Mouse (Mus musculus) gastrocnemius, adult 2 months (tissue): ENCODE measurements at regions not wholly inside any gene's neighbourhood (a gene's known extent, or its start where the extent isn't known, plus 50 kb on each side); places are given as distances from the start of the nearest gene placed in this dataset.
"Not testable (repeated sequence)": the region's sequence is repeated elsewhere in the genome, so short reads cannot be mapped to it uniquely, and the experiment has no call there.

ENCODE experiments used
- DNase-seq: peaks from one replicate; pipeline ENCODE4 v3.0.0; 2022
- H3K27ac ChIP-seq: fragments of 200-600 bp; 2 replicates; pipeline ENCODE4 v1.8.1; 2022; ENCODE audit warnings: mild to moderate bottlenecking
- H3K4me3 ChIP-seq: fragments of 200-600 bp; 2 replicates; pipeline ENCODE4 v1.8.1; 2022; ENCODE audit warnings: mild to moderate bottlenecking, moderate library complexity
- CTCF ChIP-seq: fragments of 200-600 bp; IDR thresholded peaks from 2 replicates; pipeline ENCODE4 v1.8.1; 2022; ENCODE audit warnings: antibody characterized with exemption, mild to moderate bottlenecking, moderate library complexity
- intact Hi-C: fragments of 180-260 bp; cut with DNase I; formaldehyde crosslinking; loops from one replicate; pipeline ENCODE4 v1.15.1; 2025

- DNase-seq, result no peak
- intact Hi-C loops, result no loop called here
- no peak overlapping the region for H3K27ac ChIP-seq
- TF ChIP-seq CTCF, result no peak
- no peak overlapping the region for H3K4me3 ChIP-seq
Measured at GRCm38 (mm10) chr4:145369753-145370152, 54.8 kb upstream of the Tnfrsf8 start.

- TF ChIP-seq CTCF, result no peak
- no peak for DNase-seq
- intact Hi-C loops, result no loop called here
- H3K4me3 ChIP-seq, result no peak overlapping the region
- no peak overlapping the region for H3K27ac ChIP-seq
Measured at GRCm38 (mm10) chr4:145367274-145367822, 52.4 kb upstream of the Tnfrsf8 start.

GRCm38 (mm10) chr4:145366301-145366700, 51.3 kb upstream of the Tnfrsf8 start:
- intact Hi-C loops, result no loop called here
- DNase-seq, result no peak
- Histone ChIP-seq H3K4me3 (no peak overlapping the region), H3K27ac (no peak overlapping the region)
- TF ChIP-seq CTCF, result no peak

GRCm38 (mm10) chr4:145365793-145366192, 50.8 kb upstream of the Tnfrsf8 start:
- intact Hi-C loops, H3K4me3 ChIP-seq, DNase-seq, H3K27ac ChIP-seq: not testable (repeated sequence)
